Mouse (Mus musculus): ENCODE measurements around the gene Kif3c. TPM values are rescaled to one million over a fixed set of nuclear protein-coding genes. Genes with fewer than 3 reads are reported as not detected.

Kif3c gene
- polyA plus RNA-seq, 1 experiment from 2014 or later: 77.9 TPM

DNA sequence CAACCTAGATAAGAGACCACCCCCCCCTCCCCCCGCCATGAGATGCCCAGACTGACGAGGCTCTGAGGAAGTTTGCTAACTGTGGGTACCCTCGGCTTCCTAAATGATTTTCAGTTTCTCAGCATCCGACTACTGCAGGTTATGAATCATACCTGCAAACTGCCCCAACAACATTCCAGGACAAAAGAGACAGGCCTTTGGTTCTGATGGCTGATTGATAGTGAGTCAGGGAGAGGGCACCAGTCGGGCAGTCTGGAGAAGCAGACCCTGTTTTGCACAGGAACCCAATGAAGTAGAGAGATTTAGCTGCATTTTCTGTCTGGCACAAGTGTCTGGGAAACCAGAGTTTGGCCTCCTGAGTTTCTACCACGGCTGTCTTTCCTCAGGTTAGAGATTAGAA, 12.7 kb upstream of the Kif3c start:
- ATAC-seq: no peak
- no peak overlapping the region for H3K4me3 ChIP-seq (replicated peaks)
- no peak overlapping the region for H3K4me2 ChIP-seq (replicated peaks)
- no peaks in the 10 kb centered on the region for H3K4me1 ChIP-seq (replicated peaks)
- H3K27me3 ChIP-seq: no peaks in the 10 kb centered on the region
- H3K27ac ChIP-seq: no peak overlapping the region
- H3K9me3 ChIP-seq: no peaks in the 10 kb centered on the region
- no peaks in the 10 kb centered on the region for H3K36me3 ChIP-seq
- 87% methylated on average over 6 of the region's 6 CpGs for WGBS
- H3K9ac ChIP-seq (replicated peaks): no peak overlapping the region

GRCm38 (mm10) chr12:3355068-3355467, 9.9 kb upstream of the Kif3c start:
- ATAC-seq: no peak
- H3K27ac ChIP-seq: no peak overlapping the region
- H3K9ac ChIP-seq (replicated peaks): no peak overlapping the region
- no peaks in the 10 kb centered on the region for H3K9me3 ChIP-seq
- no peaks in the 10 kb centered on the region for H3K27me3 ChIP-seq
- WGBS: 87% methylated on average over 8 of the region's 8 CpGs
- no peaks in the 10 kb centered on the region for H3K4me1 ChIP-seq (replicated peaks)
- H3K36me3 ChIP-seq: no peaks in the 10 kb centered on the region
- H3K4me3 ChIP-seq (replicated peaks): no peak overlapping the region
- no peak overlapping the region for H3K4me2 ChIP-seq (replicated peaks)

DNA sequence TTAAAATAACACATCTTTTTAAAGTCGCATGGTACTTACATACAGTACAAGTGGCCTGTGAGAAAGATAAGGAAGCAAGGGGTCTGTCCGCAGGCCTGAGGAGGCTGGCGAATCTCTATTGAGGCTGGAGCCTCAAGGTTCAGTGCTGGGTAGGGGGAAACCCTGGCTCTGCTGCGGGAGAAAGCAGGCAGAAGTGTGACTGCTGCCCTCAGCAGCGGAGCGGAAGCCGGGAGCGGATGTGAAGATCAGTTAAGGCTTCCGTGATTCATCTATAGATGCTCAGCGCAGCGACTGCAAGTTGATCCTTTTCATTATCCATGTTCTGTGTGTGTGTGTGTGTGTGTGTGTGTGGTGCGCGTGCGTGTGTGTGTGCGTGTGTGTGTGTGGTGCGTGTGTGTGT, 8.1 kb upstream of the Kif3c start:
- Histone ChIP-seq H3K27me3 (no peaks in the 10 kb centered on the region), H3K27ac (no peak overlapping the region), H3K9me3 (no peaks in the 10 kb centered on the region), H3K4me2 (replicated peaks) (no peak overlapping the region), H3K4me1 (replicated peaks) (no peaks in the 10 kb centered on the region), H3K36me3 (no peaks in the 10 kb centered on the region), H3K4me3 (replicated peaks) (no peak overlapping the region), H3K9ac (replicated peaks) (no peak overlapping the region)
- ATAC-seq: no peak
- 73% methylated on average over 16 of the region's 16 CpGs for WGBS

DNA sequence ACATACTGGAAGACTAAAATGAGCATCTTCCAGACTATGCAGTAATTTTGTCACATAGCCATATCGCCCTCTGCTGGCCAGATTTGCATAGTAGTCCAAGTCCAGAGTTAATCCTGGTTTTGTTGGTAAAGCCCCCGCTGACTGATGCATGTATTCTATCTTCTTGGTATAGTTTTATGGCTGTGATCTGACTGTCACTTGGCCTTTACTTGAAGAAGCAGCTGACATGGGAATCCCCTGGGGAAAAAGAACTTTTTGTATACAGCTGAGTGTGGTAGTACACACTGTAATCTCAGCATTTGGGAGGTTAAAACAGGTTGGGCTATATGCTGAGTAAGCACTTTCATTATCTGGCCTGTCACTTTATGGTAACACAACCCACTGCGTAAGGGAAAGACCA, 5.6 kb upstream of the Kif3c start:
- 29% methylated on average over 3 of the region's 3 CpGs for WGBS
- peak; percentile 21 for ATAC-seq

GRCm38 (mm10) chr12:3360043-3360442, 4.9 kb upstream of the Kif3c start:
- no peak for ATAC-seq
- WGBS: 92% methylated on average over 2 of the region's 2 CpGs
- no peaks in the 10 kb centered on the region for H3K27me3 ChIP-seq
- H3K36me3 ChIP-seq: no peaks in the 10 kb centered on the region
- H3K9me3 ChIP-seq: no peaks in the 10 kb centered on the region
- H3K4me2 ChIP-seq (replicated peaks): no peak overlapping the region
- H3K4me1 ChIP-seq (replicated peaks): no peaks in the 10 kb centered on the region
- no peak overlapping the region for H3K9ac ChIP-seq (replicated peaks)
- no peak overlapping the region for H3K27ac ChIP-seq
- no peak overlapping the region for H3K4me3 ChIP-seq (replicated peaks)

More for the DNA sequence above, 5.6 kb upstream of the Kif3c start:
- H3K9me3 ChIP-seq: no peaks in the 10 kb centered on the region
- H3K27me3 ChIP-seq: no peaks in the 10 kb centered on the region
- no peak overlapping the region for H3K27ac ChIP-seq
- H3K4me3 ChIP-seq (replicated peaks): no peak overlapping the region
- H3K36me3 ChIP-seq: no peaks in the 10 kb centered on the region
- H3K4me2 ChIP-seq (replicated peaks): no peak overlapping the region
- no peak overlapping the region for H3K9ac ChIP-seq (replicated peaks)
- H3K4me1 ChIP-seq (replicated peaks): no peaks in the 10 kb centered on the region

GRCm38 (mm10) chr12:3364076-3364475, 856 bp upstream of the Kif3c start:
- no peak overlapping the region for H3K4me3 ChIP-seq (replicated peaks)
- WGBS: 92% methylated on average over 5 of the region's 5 CpGs
- H3K27ac ChIP-seq: peak overlapping the region; percentile 98
- no peak overlapping the region for H3K9ac ChIP-seq (replicated peaks)
- H3K4me1 ChIP-seq (replicated peaks): peaks cover 34% of the 10 kb centered on the region
- H3K4me2 ChIP-seq (replicated peaks): no peak overlapping the region
- H3K27me3 ChIP-seq: no peaks in the 10 kb centered on the region
- peaks cover 17% of the 10 kb centered on the region for H3K36me3 ChIP-seq
- peaks cover 2% of the 10 kb centered on the region; the same call in 1 of the 2 replicates for H3K9me3 ChIP-seq
- ATAC-seq: no peak

DNA sequence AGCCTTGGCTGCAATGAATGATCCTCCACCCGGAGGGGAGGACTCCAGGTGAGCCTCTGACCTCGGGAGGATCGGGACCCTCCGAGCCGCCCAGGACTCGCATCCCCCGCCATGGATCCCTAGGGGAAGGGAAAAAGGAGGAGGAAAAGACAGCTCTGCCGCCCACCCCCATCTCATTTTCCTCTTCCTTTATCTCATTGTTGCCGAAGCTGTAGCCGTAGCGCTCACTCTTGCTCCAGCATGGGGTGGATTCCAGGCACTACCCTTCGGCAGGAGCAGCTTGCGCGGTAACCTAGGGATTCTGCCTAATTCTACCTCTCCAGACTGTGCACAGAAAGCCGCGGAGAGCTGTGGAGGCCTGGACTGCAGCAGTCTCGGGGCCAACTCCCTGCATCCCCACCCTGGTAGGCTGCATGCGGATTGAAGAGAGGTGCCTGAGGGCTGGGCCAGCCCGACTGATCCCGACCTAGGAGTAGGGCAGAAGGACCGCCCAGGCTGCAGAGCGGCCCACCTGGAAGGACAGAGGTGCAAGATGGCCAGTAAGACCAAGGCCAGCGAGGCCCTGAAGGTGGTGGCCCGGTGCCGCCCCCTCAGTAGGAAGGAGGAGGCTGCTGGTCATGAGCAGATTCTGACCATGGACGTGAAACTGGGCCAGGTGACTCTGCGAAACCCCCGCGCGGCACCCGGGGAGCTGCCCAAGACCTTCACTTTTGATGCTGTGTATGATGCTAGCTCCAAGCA, 687 bp downstream of the Kif3c start:
- peak overlapping the region; percentile 98 for H3K9ac ChIP-seq (replicated peaks)
- H3K9me3 ChIP-seq: peaks cover 2% of the 10 kb centered on the region; the same call in 1 of the 2 replicates
- peaks cover 49% of the 10 kb centered on the region for H3K4me1 ChIP-seq (replicated peaks)
- 2% methylated on average over 31 of the region's 31 CpGs for WGBS
- peak overlapping the region; percentile 75 for H3K4me2 ChIP-seq (replicated peaks)
- peak overlapping the region; percentile 76 for H3K4me3 ChIP-seq (replicated peaks)
- no peaks in the 10 kb centered on the region for H3K27me3 ChIP-seq
- ATAC-seq: peak; percentile 53
- peak overlapping the region; percentile 98 for H3K27ac ChIP-seq
- peaks cover 17% of the 10 kb centered on the region for H3K36me3 ChIP-seq

GRCm38 (mm10) chr12:3366190-3366956, 1.4 kb downstream of the Kif3c start:
- peak overlapping the region; percentile 75 for H3K4me2 ChIP-seq (replicated peaks)
- peak overlapping the region; percentile 98 for H3K9ac ChIP-seq (replicated peaks)
- 64% methylated on average over 22 of the region's 22 CpGs for WGBS
- H3K4me3 ChIP-seq (replicated peaks): peak overlapping the region; percentile 76
- H3K9me3 ChIP-seq: peaks cover 2% of the 10 kb centered on the region; the same call in 1 of the 2 replicates
- peak; percentile 22 for ATAC-seq
- H3K27ac ChIP-seq: peak overlapping the region; percentile 98
- peaks cover 57% of the 10 kb centered on the region for H3K4me1 ChIP-seq (replicated peaks)
- no peaks in the 10 kb centered on the region for H3K27me3 ChIP-seq
- peaks cover 17% of the 10 kb centered on the region for H3K36me3 ChIP-seq

DNA sequence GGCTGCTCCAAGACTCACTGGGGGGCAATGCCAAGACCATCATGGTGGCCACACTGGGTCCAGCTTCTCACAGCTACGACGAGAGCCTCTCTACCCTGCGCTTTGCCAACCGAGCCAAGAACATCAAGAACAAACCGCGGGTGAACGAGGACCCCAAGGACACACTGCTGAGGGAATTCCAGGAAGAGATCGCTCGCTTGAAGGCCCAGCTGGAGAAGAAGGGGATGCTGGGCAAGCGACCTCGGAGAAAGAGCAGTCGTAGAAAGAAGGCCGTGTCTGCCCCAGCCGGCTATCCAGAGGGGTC, 2.0 kb downstream of the Kif3c start:
- ATAC-seq: no peak
- Histone ChIP-seq H3K27me3 (no peaks in the 10 kb centered on the region), H3K36me3 (peaks cover 17% of the 10 kb centered on the region), H3K27ac (no peak overlapping the region), H3K4me2 (replicated peaks) (peak overlapping the region; percentile 75), H3K4me3 (replicated peaks) (peak overlapping the region; percentile 76), H3K4me1 (replicated peaks) (peaks cover 62% of the 10 kb centered on the region), H3K9ac (replicated peaks) (no peak overlapping the region), H3K9me3 (peaks cover 2% of the 10 kb centered on the region; the same call in 1 of the 2 replicates)
- 97% methylated on average over 14 of the region's 14 CpGs for WGBS

DNA sequence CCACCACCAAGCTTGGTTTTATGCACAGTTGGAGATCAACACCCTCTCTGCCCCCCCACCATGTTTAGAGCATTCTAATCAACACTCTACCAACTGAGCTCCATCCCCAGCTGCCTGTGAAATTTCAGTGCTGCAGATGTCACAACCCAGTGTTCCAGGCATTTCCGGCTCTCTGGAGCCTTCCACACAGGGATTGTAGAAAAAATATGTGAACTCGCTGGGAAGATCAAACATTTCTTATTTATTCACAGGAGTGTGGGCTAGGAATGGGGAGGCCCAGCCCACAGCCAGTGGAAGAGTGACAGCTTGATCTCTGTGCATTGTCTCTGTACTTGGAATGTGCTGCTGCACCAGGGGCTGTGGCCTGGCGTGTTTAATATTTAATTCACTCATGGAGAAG, 3.8 kb downstream of the Kif3c start:
- WGBS: 27% methylated on average over 3 of the region's 3 CpGs
- H3K4me1 ChIP-seq (replicated peaks): peaks cover 81% of the 10 kb centered on the region
- no peak for ATAC-seq
- H3K9me3 ChIP-seq: peaks cover 2% of the 10 kb centered on the region; the same call in 1 of the 2 replicates
- no peaks in the 10 kb centered on the region for H3K27me3 ChIP-seq
- peak overlapping the region; percentile 76 for H3K4me3 ChIP-seq (replicated peaks)
- H3K4me2 ChIP-seq (replicated peaks): peak overlapping the region; percentile 75
- H3K36me3 ChIP-seq: peaks cover 25% of the 10 kb centered on the region
- peak overlapping the region; percentile 52 for H3K9ac ChIP-seq (replicated peaks)
- H3K27ac ChIP-seq: 0 out of 2 replicates have a peak overlapping the region, but pooled peaks have one; percentile 9

GRCm38 (mm10) chr12:3370979-3371925, 6.3 kb downstream of the Kif3c start:
- ATAC-seq: 0 out of 2 replicates have a peak, but pooled peaks have one; percentile 44
- 7% methylated on average over 11 of the region's 11 CpGs for WGBS
- Histone ChIP-seq H3K4me2 (replicated peaks) (peak overlapping the region; percentile 75), H3K4me1 (replicated peaks) (peaks cover 83% of the 10 kb centered on the region), H3K9ac (replicated peaks) (peak overlapping the region; percentile 64), H3K4me3 (replicated peaks) (peak overlapping the region; percentile 76), H3K9me3 (peaks cover 2% of the 10 kb centered on the region; the same call in 1 of the 2 replicates), H3K27ac (peak overlapping the region; percentile 75), H3K36me3 (peaks cover 44% of the 10 kb centered on the region), H3K27me3 (no peaks in the 10 kb centered on the region)

All from midbrain, embryonic 13.5 days (tissue).